Mouse (Mus musculus): ENCODE data around the gene Lrrc74a.
A peak's percentile ranks its signal among the peaks of the same experiment; 100 is the strongest.

The Lrrc74a gene

DNA sequence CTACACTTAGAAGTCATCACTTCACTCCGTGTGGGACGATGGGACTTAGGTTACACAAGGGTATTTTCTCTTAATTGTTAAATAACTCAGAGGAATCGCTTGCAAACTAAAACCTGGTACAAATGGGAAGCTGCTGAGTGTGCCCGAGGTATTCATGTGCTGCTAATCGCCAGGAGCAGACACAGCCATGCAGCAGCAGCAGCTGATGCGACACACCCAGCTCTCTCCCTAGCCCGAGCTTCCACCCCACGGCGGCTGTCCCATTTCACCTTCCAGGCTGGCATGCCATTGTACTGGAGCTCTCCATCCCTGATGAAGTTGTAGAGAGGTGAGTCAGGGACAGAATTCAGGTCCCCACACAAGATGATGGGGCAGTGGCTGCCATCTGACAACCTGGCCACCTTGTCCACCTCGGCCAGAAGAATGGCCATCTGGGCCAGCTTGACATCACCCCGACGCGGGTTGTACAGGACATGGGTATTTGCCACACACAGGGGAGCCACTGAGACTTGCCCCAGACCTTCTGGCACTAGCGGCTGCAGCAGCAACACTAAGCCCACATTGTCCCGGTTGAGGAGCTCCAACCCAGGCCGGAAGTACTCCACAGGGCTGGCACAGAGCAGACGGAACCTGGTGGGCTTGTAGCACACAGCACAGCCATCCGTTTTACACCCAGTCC, 14.1 kb upstream of the Lrrc74a start:
- DNase-seq, result peak; percentile 34 to 60

DNA sequence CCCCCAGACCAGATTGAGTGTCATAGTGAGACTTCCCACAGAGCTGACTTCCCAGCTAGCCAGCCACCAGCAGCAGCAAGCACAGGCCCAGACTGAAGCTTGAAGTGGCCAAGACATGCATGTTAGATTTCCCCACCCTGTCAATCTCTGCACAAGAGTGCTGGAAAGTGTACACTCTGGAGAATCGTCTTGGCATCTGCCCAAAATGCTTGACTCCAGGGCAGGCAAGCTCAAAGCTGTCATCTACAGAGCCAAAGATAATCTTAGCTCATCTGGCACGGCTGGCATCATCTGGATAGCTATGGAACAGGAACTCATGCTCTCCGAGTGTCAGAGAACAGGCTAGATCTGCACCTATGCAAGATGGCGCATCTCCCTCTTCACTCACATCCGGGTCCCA, 12.7 kb upstream of the Lrrc74a start:
- no peak for DNase-seq

DNA sequence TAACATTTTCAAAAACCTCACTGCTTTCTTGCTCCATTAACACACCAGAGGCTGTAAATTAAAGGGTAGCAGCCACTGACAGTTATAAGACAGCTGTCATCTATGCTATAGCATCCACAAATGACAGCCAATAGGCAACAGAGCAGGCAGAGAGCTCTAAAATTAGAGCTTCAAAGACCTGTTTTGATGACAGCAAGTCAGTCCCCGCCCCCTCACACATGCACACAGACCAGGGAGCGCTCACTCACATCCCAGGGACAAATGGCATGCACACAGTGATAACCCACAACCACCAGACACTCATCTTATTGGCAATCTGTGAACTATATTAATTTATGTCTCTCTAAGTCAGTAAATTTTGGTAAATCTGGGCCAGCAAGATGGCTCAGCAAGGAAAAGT, 9.9 kb upstream of the Lrrc74a start:
- no peak for DNase-seq

GRCm38 (mm10) chr12:86725706-86726105, 8.5 kb upstream of the Lrrc74a start:
- no peak for DNase-seq

- DNase-seq, result peak; percentile 98 to 99
Observed at GRCm38 (mm10) chr12:86726120-86726640, 8.0 kb upstream of the Lrrc74a start, which contains the start of gene Angel1. Gene Angel1 (minus strand): TSS chr12:86726460.

DNA sequence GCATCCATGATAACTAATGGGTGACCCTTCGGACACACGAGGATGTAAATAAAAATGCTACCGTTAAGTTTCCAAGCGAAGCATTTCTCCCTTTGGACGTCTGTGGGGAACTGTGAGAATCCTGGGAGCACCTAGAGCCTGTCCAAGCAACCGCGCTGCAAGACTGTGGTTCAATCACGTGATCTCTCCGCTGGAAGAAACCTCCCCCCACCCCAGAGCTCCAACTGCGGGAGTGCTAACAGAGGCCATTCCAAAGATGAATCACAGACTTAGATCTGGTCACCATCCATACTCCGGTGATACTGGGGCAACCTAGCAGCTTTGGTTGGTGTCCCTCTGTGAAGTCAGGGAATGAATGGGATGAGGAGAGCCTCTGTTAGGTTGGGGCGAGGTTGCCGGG, 26.9 kb downstream of the Lrrc74a start:
- DNase-seq, result no peak

GRCm38 (mm10) chr12:86764060-86764459, 29.9 kb downstream of the Lrrc74a start:
- no peak for DNase-seq

DNA sequence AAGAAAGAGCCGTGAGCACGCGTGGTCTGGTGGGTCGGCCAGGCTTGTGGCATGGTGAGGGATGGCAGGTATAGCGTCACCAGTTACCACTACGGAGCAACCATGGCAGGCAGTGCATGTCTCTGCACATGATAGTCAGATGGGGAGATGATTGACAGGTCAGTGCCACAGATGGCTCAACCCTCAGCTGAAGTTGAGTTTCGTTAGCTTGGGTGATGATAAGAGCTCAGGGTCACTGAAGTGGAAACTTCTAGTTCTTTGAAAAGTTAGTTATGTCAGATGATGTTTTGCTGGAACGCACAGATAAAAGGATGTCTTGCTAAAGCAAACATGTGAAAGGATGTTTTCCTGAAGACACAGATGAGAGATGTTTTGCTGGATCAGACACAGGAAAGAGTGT, 32.3 kb downstream of the Lrrc74a start:
- no peak for DNase-seq

DNA sequence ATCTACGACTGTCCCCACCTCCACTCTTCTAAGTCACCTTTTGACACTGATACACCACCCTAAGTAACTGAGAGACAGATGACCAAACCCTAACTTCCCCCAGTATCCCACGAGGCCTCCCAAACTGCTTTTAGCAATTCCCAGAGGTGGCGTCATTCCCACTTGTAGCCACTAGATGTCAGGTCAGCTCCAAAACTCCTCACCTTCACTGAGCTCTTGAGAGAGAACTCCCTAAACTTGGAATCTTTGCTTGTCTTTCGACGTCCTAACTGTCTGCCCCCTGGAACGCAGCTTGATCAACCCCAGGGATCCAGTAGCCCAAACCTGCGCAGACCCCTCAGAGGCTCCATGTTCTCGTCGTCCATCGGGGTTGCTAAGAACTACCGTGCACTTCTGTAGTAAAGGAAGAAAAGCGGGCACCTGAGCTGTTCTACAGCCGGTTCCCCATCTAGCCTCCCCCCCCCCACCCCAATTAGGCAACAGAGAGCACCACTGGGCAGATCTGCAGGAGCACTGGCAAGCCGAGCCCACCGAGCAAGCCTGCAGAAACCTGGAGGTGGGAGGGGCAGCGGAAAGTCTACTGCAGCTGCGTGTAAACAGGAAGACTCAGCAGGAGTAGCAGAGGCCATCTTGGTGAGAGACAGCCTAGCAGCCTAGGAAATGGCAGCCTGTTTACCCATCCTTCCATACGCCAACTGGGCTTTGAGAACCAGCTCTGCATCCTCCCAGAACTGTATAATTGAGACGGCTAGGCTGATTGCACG, 33.9 kb downstream of the Lrrc74a start:
- peak; percentile 78 to 82 for DNase-seq

- DNase-seq, result peak; percentile 94 to 96
Observed at GRCm38 (mm10) chr12:86768986-86769580, 34.9 kb downstream of the Lrrc74a start.

GRCm38 (mm10) chr12:86769819-86770218, 35.6 kb downstream of the Lrrc74a start:
- DNase-seq, result no peak

DNA sequence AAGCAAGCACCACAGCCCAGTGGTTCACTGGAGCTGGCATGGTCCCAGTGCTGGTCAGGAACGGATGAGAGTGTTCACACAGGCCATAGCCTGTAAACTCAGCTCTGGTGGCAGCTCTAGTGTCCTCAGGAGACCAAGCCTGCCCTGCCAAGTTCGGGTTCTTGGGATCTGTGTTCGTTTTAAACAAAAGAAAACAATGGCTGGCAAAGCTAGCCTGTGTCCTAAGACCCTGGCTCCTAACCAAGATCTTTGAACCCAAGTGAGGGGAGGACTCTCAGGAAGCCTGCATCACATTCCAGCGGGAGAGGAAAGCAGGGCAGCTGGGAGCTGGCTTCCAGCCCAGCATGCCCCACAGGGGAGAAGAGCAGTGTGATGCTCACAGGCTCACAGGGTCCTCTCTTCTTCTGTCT, 36.1 kb downstream of the Lrrc74a start:
- peak; percentile 60 to 63 for DNase-seq

DNA sequence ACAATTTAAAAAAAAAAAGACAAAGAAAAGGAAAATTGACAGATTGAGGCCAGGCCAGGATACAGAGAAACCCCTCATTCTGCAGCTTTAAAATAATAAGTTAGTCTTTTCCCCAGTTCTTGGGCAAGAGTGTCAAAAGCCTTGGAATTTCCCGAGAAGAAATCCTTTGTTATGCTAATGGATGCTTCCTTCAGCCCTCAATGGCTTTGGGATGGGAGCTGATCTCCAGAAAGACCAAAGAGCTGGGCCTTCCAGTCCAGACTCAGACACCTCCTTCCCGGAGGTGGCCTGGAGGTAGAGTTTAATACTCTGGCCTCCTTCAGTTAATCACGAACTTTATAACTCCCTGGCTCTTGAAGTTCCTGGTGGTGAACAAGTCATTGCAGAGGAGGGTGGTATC, 36.8 kb downstream of the Lrrc74a start:
- DNase-seq, result no peak

GRCm38 (mm10) chr12:86771823-86772427, 37.8 kb downstream of the Lrrc74a start:
- peak; percentile 95 to 98 for DNase-seq

DNA sequence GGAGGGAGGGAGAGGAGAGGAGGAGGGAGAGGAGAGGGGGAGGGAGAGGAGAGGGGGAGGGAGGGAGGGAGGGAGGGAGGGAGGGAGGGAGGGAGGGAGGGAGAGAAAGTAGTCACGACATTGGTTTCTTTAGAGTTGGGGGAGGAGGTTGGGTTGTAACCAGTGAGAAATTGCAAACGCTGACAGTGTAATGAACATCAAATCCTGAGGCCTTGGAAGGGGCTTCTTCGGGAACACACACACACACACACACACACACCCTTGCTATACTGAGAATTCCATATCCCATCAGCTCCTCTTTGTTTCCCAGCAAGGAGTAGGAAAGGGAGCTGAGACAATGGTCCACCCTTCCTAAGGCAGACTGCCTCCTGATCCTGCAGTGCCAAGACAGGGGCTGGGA, 38.4 kb downstream of the Lrrc74a start:
- DNase-seq, result no peak

DNA sequence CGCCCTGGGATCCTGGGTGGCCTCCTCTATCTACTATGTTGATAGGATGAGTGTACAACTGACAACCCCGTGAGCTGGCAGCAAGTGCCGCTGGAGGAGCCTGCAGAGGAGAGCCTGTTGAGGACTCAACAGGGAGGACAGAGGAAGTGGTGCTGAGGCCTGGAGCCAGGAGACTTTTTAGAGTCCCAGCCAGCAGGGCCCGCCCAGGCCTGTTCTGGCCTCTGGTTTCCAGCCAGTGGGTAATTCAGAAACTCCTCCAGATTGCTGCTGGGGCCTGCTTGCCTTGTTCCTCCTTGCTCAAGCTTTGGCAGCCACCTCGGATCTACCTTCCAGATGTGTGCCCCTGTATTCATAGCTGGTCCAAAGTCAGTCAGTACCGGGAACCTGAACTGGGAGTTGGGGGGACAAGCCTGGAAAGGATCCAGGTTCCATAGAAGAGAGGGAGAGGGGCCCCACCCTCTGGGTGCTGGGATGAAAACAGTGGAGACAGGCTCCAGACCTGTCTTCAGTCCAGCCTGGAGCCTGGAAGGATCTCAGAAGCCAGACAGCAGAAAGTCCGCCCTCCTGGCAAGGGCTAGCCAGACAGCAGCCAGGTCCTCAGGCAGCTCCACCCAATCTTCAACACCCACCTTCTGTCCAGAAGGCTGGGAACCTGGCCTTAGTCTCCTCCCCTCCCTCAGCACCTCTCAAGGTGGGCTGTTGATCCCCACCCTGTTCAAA, 41.6 kb downstream of the Lrrc74a start:
- peak in 1 of 2 experiments; percentile 52 for DNase-seq

GRCm38 (mm10) chr12:86776341-86776860, 42.2 kb downstream of the Lrrc74a start:
- DNase-seq, result no peak

GRCm38 (mm10) chr12:86778531-86778930, 44.4 kb downstream of the Lrrc74a start:
- DNase-seq, result no peak

DNA sequence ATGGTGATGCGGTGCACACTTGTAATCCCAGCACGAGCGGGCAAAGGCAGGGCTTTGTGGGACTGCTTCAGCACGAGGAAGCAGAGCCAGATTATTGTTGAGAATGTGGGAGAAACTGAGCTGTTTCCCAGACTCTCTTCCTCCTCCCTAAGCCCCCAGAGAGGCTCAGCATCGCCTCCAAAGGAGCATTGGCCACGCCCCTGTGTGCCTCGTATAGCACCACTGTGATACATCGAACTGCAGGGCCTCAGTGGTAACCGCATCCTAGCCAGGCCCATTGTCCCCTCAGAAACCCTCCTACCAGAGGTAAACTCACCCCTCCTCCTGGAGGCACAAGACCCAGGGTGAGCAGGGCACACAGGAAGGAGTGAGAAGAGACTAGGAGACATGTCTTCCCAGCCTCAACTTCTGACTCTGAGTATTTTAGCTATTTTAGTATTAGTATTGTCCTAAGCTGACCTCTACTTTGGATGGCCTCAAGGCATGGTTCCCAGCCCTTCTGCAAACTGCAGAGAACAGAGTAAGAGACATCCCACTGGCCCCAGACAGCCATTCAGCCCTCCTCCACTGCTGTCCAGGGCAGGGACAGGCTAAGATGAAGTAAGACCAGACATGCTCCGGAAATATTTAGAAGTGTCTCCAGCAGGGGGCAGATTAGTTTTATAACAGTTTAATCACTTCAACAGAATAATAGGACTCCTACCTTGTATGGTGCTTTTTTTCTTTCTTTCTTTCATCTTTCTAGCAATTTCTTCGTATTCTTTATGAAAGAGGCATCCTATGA, 45.2 kb downstream of the Lrrc74a start:
- DNase-seq, result peak in 1 of 2 experiments; percentile 45

DNA sequence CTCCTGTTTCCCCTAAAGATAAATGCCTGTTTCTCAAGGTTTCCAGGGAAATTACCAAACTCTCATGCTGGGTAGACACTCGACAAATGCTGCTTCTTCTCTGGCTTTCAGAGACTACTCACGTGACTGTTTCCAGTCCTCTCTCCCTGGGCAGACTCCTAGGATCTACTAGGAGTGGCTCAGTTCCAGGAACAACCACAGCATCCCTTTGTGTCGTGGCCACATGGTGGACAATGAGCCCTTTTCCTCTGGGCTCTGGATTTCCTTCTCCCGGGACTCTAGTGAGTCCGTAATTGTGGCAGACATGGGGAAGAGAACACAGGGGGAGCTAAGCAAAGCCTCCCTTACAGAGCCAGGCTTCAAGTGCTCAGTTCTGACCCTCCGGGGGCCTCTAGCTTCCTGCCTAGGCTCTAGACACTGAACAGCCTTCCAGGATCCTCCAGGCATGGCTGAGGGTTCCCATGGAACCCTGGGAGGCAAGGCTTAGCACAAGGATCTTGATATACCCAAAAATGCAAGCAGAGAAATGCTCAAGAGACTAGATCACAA, 47.6 kb downstream of the Lrrc74a start:
- no peak for DNase-seq
